Mouse (Mus musculus) heart, adult 8-10 months (tissue): ENCODE data around the gene Ugt1a7c. TPM values are rescaled to one million over a fixed set of nuclear protein-coding genes. Genes with fewer than 3 reads are reported as not detected.

Experiments
- DNase-seq: peaks from one replicate; pipeline ENCODE4 v3.0.0; 2022; ENCODE audit warnings: low spot score
- total RNA-seq, 4 experiments: library from RNA; stranded (reverse); gene quantifications; 2 replicates each; pipeline ENCODE4 v1.2.4; 2022

Ugt1a7c gene
- total RNA-seq, 4 experiments from 2014 or later = 0.68 to 1.4 (median 0.95) TPM

DNA sequence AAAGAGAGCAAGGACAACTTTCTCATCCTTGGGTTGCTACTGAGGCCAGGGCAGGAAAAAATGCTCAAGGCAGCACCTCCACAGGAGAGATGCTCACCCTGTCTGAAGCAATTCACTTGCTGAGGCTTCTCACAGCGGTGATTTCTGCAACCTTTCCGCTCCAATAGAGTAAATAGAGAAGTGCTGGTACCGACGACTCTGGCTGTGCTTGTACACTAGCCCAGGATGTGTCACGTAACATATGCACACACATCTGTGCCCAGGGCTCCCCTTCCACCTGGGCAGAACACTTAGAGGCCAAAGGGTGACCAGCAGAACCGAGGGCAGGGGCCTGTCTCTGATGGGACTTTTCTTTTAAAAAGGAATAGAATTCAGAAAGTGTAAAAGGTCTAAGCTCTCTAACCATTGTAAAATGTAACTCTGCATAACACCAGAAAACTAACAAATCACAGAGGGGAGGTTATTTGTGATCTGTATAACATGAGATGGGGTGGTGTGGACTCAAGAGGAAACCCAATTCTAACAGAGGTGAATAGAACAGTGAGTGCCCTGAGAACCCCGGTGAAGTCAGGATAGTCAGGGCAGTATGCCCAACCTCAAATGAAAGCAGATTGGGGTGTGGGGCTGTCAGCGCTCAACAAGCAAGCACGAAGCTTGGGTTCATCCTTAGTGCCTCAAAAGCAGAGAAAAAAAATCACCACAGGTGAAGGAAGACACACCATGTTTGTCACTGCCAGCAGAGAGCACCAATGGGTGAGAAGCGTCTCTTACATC, 165.9 kb downstream of the Ugt1a7c start:
- DNase-seq = no peak

DNA sequence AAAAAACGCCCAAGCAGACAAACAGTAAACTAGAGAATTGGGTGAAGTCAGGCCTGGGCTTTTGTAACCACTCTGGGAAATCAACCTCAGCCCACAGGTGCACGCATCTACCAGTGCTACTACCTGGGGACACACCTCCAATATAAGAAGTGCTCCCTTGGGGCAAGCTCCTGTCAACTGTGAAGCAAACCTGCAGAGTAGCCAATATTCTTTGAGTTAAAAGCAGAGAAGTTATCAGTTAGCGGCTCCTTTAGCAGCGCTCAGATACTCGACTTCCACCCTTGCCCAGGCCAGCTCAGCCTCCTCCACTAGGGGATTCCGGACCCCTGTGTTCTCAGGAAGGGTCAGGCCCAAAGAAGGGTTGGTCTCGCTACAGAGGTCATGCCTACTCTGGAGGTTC, 166.8 kb downstream of the Ugt1a7c start:
- DNase-seq = no peak

DNA sequence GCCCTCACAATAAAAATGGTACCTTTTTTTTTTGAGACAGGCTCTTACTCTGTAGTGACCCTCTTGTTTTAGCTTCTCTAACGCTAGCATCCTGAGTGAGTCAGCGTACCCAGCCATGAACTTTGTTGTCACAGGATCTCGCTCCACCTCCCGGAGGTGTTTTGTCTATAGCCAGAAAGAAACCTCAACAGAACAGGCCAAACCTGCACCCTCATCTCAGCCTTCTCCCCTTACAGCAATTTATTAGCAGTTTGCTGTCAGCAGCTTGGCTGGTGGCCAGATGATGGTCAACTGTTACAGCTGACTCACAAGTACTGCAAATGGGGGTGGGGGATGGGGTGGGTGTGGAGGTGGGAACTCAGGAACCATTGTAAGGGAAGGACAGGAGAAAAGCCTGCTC, 167.4 kb downstream of the Ugt1a7c start:
- no peak for DNase-seq

DNA sequence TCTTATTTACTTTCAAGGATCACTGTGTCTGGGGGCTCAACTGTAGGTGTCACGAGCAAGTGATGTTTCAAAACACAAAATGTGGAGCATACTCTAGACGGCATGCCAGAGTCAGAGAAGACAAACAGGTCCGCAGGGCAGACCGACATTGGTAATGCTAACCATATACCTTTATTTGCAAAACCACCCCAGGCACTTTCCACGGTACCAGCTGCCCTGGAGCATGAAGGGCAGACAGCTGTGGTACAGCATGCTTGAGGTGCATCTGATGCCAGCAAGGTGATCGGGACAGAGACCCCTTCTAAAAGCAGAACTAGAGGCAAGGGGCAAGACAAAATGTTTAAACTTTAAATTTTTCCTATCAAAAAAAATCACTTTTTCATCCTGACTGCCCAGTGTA, 168.1 kb downstream of the Ugt1a7c start:
- no peak for DNase-seq

DNA sequence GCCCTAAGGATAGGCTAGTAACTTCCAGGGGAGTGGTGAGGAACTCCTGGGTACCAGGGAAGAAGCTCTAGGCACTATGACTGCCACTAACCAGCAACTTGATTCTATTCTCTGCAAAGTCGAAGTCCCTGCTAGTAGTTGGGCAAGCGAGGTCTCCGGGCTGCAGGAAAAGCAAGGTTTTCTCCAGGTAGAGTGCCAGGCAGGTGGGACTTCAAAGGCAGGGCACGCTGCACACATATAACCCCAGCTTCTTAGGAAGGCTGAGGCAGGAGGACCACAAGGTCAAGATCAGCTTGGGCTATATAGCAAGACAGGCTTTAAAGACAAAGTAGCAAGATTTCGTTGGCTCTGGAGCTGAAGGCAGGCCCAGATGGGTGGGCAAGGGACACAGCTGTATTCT, 168.9 kb downstream of the Ugt1a7c start:
- no peak for DNase-seq

DNA sequence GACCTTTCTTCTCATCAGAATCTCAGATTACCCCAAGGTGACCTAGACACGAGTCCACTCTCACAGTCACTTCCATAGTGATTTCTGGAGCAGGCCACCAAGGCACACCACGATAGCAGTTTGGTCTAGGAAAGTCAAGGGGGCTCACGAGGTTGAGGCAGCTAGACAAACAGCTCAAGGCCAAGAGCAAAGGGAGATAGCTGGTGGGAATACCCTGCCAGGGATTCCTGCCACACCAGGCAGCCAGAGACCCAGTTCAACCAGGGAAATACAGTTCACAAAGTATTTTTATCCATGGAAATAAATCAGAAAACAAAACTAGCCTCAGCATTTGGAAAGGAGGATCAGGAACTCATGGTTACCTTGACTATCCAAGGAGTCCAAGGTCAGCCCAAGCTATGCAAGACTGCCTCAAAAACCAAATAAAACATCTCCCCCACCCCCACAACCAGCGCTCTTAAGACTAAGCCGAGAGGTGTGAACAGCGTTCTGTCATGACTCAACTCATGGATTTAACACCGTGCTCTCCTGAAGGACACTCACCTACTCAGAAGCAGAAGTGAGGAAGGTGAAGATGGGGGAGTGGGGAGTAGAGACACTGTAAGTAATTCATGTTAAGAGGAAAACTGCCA, 169.5 kb downstream of the Ugt1a7c start:
- DNase-seq = no peak

DNA sequence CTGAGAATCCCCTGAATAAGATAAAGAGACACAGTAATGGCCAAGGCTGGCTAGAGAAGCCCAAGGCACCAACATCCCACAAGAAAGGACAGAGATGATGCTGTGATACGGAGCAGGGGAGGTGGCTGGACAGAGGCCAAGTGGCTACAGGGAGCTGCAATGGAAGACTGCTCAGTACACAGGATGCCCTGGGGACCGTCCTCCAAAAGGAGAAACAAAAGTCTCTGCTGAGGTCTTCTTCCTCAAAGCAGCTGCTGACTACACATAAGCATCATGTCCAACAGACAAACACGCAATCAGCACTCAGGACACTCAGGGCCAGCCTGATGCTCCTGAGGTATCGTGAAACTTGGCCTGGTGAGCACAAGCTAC, 170.0 kb downstream of the Ugt1a7c start:
- no peak for DNase-seq

DNA sequence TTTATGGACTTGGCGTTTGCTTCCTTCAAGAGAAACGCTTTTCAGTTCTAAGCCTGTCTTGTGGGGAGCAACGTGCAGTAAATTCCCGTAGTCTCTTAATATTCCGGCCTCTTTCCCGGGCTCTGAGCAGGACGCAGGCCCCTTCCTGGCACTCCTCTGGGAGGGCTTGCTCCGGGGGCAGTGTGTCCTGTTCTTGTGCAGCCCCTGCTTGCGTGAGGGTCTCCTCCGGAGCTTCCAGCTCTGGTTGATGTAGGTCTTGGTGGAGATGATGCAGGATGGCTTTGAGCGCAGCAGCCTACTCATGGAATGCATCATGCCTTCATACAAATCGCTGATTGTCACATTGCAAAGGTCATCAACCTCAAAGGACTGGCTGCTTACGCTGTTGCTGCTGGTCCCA, 171.3 kb downstream of the Ugt1a7c start:
- DNase-seq = no peak

DNA sequence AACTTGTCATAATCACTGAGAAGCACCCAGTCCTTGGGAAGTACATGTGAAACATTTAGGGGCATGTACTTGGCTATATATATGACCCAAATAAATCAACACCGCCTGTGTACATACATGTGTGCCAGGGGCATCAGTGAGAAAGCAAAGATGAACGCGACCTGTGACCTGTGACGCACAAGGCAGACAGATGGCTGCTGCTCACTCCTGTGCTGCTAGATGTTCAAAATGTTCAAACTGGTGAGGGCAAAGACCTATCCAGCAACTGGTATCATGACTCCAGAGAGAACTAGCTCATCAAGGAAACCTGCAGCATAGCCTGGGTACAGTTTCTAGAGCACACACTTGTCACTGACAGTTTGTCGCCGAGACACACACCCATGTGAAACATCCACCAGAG, 172.6 kb downstream of the Ugt1a7c start:
- no peak for DNase-seq

DNA sequence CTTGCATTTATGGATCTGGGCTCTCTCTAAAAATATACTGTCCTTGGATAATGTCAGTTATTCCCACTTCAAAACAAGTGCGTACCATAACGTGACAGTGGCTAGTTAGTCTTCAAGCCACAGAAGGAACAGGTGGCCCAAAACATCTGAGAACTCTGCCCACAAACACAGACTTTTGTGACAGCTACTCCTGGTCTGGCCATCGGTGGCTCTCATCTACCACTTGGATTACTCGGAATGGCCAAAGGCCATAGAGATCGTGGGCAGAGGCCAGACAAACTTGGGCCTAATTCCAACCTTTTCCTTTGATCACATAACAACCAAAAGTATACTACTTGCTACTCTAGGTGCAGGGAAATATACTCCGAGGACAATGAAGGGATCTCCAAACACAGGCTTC, 173.2 kb downstream of the Ugt1a7c start:
- no peak for DNase-seq

Other genes with a start within 250 kb of the Ugt1a7c start
- 10 to 100 TPM; 33.5 to 43.2 (median 42.0) TPM for gene Dgkd, start 241.8 kb upstream of the Ugt1a7c start, total RNA-seq
- 10 to 100 TPM; 13.8 to 17.4 (median 15.6) TPM for gene Usp40, start 86.5 kb upstream of the Ugt1a7c start, total RNA-seq
- not detected for gene Ugt1a10, start 39.7 kb upstream of the Ugt1a7c start, total RNA-seq
- gene Ugt1a9, start 24.3 kb upstream of the Ugt1a7c start, total RNA-seq = not detected
- gene Ugt1a8, start 7.2 kb upstream of the Ugt1a7c start, total RNA-seq = not detected
- gene Ugt1a6b, start 8.2 kb downstream of the Ugt1a7c start, total RNA-seq = 1 to 10 TPM in 2 of 4 experiments, under 1 TPM in 1, not detected in 1; 0.83 to 1.3 (median 1.1) TPM
- gene Ugt1a6a, start 39.7 kb downstream of the Ugt1a7c start, total RNA-seq = 1 to 10 TPM; 1.6 to 2.6 (median 2.4) TPM
- gene Ugt1a5, start 71.0 kb downstream of the Ugt1a7c start, total RNA-seq = under 1 TPM in 3 of 4 experiments, not detected in 1; 0.12 to 0.26 (median 0.22) TPM
- gene Ugt1a2, start 105.5 kb downstream of the Ugt1a7c start, total RNA-seq = under 1 TPM in 1 of 4 experiments, not detected in 3; 0.12 TPM
- gene Dnajb3, start 110.7 kb downstream of the Ugt1a7c start, total RNA-seq = under 1 TPM; 0.26 to 0.60 (median 0.41) TPM
- gene Ugt1a1, start 116.9 kb downstream of the Ugt1a7c start, total RNA-seq = not detected
- gene Mroh2a, start 131.9 kb downstream of the Ugt1a7c start, total RNA-seq = under 1 TPM in 1 of 4 experiments, not detected in 3; 0.35 TPM
- gene Hjurp, start 182.6 kb downstream of the Ugt1a7c start, total RNA-seq = 10 to 100 TPM; 10.6 to 14.2 (median 11.0) TPM
- gene Trpm8, start 182.6 kb downstream of the Ugt1a7c start, total RNA-seq = not detected